Mouse (Mus musculus) kidney, adult 18-20 months (tissue): ENCODE results near the gene B4galnt1.
A peak's percentile ranks its signal among the peaks of the same experiment; 100 is the strongest.
"Not testable (repeated sequence)": the region's sequence is repeated elsewhere in the genome, so short reads cannot be mapped to it uniquely, and the experiment has no call there.

Source experiments
- DNase-seq: peaks from one replicate; pipeline ENCODE4 v3.0.0; 2021

The B4galnt1 gene

DNA sequence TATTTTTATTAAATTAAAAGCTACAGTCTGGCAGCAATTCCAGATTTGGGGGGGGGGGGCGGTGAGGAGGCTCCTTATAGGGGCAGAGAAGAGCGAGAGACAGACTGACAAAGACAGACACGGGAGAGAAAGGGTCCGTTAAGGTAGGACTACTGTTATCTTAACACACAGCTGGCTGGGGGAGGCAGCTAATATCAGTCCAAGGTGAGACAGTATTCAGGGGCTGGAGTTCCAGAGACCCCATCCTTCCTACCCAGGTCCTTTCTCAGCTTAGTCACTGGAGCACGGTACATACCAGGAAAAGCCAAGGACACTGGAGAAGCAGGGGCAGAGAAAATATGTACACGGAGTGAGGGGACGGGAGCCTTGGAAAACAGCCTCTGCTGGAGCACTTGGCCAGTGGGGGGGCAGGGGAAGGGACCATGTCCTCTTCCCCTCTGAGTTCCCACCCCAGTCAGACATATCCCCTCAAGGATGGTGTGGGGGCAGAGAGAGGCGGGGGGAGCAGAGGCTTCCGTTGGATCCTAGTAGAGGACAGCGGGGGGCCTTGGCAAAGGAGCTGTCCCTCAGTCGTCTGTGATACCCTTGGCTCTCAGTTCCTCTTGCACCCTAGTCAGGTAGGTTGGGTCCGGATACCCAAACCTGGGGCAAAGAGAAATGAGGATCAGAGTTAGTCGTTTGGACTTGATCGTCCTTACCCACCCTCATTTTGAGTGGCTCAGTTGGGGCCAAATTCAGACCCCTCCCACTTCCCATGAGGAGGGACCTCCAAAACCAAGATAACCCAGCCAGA lies 25.6 kb downstream of the B4galnt1 start:
- no peak for DNase-seq

GRCm38 (mm10) chr10:127191191-127192056 lies 26.4 kb downstream of the B4galnt1 start:
- DNase-seq, result no peak

- DNase-seq, result not testable (repeated sequence)
These were observed 27.0 kb downstream of the B4galnt1 start for GRCm38 (mm10) chr10:127192057-127192328.

DNA sequence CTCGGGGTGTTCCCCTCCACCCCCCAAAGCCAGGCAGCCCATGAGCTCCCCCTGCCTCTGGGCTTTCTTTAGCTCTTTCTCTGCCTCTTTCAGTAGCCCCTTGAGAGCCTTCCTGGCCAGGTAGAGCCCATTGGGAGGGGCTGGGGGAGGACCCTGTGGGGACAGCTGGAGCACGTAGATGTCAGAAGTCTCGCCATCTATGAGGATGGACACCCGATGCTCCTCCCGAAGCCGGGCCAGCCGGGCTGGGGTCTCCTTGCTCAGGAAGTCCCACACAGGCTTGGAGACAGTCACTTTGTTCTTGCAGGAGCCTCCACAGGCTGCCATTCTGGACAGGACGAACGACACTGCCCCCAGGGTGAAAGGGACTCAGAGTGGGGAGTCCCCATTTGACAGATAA lies 28.0 kb downstream of the B4galnt1 start:
- no peak for DNase-seq

DNA sequence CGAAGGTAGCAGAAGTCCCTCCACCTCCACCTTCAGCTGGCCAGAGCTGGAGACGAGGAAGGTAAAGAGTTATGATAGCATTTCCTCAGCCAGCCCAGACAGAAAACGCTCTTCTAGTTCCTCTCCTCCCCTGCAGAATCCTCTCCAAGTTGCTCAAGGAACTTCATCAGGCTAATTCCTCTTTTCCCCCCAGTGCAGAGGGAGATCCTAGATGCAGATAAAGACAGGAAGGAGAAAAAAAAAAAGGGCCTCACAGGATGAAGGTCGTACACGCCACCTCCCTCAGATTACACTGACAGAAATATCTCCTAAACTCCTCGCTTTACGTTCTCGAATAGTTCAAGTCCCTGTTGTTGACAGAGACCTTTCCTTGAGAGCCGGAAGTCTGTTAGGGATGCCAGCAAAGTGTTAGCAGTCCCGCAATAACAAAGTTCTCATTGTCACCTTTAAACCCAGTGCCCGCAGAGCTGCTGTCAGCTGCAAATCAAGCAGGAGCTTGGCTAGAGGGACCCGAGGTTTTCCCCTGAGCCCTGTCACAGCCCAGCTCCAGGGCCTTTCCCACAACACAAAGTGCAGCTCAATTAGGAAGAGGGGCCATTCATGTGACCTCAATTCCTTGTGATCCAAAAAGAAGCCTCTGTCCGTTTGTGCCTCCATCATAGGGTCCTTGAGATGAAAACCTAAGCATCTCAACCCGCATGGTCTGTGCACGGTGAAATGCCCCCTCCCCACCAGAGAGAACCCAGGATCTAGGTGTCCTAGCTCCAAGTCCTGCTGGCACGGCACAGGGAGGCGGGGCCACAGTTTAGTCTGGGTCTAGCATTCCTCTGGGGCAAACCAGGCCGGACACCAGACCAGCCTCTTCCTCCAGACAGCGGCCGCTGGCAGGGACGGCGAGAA lies 29.7 kb downstream of the B4galnt1 start:
- DNase-seq, result peak; percentile 87

- DNase-seq, result peak; percentile 62
These were observed 30.5 kb downstream of the B4galnt1 start, which contains the start of gene Dtx3 for GRCm38 (mm10) chr10:127195328-127196129. Gene Dtx3, minus strand, starts transcription at chr10:127195728.

DNA sequence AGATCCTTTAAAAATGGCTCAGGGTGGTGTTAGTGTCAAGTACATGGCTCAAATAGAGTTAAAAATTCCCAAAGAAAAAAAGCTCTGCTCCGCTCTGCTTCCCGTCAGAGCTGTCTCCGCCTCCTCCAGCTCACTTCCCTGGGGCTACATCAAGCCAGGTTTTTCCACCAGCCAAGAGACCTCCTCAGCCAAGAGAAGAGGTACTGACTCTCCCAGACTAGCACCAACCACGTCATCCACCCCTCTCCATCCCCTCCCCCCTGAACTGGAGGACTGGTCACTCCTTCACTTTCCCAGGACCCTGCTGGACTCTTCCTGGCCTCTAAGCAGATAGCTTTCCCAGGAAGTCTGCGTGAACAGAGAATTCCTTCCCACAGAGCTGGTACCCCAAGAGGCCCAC lies 31.4 kb downstream of the B4galnt1 start:
- DNase-seq, result peak; percentile 64

DNA sequence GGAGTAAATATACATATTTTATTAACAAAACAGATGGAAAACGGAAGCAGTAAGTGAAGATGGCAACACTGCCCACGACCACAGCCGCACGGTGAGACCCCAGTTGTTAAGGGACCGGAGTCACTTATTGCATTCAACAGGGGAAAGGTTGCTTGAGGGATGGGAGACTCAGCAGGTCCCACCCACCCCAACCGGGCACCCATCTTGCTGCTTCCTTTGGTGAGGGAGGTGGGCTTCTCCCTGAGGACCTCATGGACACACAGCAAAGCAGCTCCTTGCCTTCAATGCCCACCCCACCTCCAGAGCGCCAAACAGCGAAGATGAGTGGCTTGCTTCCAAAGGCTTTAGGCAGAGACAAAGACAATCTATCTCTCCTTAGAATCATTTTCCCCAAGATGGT lies 32.1 kb downstream of the B4galnt1 start:
- no peak for DNase-seq

- no peak for DNase-seq
These were observed 32.6 kb downstream of the B4galnt1 start for GRCm38 (mm10) chr10:127197505-127198110.

- no peak for DNase-seq
These were observed 33.5 kb downstream of the B4galnt1 start for GRCm38 (mm10) chr10:127198492-127198891.

GRCm38 (mm10) chr10:127199068-127199467 lies 34.0 kb downstream of the B4galnt1 start:
- DNase-seq, result no peak

- no peak for DNase-seq
These were observed 34.4 kb downstream of the B4galnt1 start for GRCm38 (mm10) chr10:127199474-127199873.

DNA sequence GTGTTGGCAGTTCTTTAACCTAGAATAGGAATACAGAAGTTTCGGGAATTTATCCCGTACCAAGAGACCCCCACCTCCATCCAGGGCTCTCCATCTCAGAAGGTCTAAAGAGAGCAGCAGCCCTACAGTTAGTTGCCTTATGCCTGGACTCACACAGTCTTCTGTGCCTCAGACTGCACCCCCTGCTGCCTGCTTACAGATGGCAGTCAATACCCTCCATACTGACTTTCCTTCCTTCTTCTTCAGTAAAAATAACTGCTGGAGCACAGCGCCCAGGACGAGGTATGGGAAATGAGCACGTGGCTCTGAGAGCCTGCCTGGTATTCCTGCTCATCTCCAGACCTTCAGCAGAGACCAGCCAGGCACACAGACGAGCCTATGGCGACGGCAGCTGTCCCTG lies 35.3 kb downstream of the B4galnt1 start:
- DNase-seq, result no peak

DNA sequence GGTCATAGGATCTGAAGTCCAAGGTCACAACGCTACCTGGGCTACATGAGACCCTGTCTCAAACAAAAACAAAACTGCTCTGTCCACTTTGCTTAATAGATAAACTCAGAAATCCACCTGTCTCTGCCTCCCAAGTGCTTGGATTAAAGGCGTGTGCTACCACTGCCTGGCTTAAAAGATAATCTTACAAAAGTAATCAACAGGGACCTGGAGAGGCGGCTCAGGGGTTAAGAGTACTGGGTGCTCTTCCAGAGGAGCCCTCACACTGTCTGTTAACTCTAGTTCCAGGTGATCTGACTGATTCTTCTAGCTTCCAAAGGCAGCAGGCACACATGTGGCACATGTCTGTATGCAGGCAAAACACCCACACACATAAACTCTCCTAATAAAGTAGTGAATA lies 38.1 kb downstream of the B4galnt1 start:
- DNase-seq, result no peak

- no peak for DNase-seq
These were observed 39.6 kb downstream of the B4galnt1 start for GRCm38 (mm10) chr10:127204589-127204988.

GRCm38 (mm10) chr10:127205373-127205772 lies 40.3 kb downstream of the B4galnt1 start:
- no peak for DNase-seq

GRCm38 (mm10) chr10:127208921-127209320 lies 43.9 kb downstream of the B4galnt1 start:
- no peak for DNase-seq

- no peak for DNase-seq
These were observed 45.0 kb downstream of the B4galnt1 start for GRCm38 (mm10) chr10:127209928-127210570.

DNA sequence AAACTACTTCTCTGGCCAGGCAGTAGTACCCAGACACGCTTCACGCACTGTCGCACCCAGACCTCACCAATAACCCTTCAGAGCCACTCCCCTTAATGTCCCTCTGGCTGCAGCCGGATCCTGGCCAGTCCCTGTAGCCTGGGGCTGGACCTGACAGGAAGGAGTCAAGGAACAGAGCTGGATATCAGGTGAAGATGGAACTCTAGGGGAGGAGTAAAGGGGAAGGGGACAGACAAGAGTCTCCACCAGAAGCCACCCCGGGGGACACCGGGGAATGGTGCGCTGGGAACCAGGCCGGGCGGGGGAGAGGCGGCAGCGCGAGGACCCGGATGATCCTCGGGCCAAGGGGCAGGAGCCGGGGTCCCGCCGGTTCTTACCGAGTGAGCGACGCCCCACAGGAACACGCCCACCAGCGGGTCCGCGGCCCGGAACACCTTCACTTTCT lies 46.0 kb downstream of the B4galnt1 start:
- peak; percentile 82 for DNase-seq

- DNase-seq, result peak; percentile 96
These were observed 46.4 kb downstream of the B4galnt1 start, which contains the start of gene Pip4k2c for GRCm38 (mm10) chr10:127211414-127211854. Gene Pip4k2c, minus strand, starts transcription at chr10:127211585.

DNA sequence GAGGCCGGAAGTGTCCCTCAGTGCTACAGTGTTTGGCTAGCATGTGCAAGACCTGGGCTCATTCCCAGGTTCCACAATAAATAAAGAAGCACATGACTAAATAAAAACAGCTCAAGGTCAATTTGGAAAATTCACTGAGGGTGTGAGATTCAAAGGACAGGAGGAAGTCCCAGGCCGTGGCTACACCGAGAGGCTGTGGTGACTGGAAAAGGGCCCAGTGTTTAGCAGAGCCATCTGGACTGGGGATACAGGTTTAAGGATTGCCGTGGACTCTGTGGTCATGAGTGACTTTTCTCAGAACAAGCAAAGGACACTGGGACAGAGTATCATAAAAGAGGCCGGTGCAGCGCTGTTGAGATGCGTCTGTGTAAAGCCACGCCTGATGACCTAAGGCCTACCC lies 48.2 kb downstream of the B4galnt1 start:
- no peak for DNase-seq
